Mouse (Mus musculus): ENCODE measurements around the gene B3glct. TPM values are rescaled to one million over a fixed set of nuclear protein-coding genes. Genes with fewer than 3 reads are reported as not detected.
A peak's percentile ranks its signal among the peaks of the same experiment; 100 is the strongest.

The B3glct gene
- polyA plus RNA-seq, 1 experiment, result 6.0 TPM

DNA sequence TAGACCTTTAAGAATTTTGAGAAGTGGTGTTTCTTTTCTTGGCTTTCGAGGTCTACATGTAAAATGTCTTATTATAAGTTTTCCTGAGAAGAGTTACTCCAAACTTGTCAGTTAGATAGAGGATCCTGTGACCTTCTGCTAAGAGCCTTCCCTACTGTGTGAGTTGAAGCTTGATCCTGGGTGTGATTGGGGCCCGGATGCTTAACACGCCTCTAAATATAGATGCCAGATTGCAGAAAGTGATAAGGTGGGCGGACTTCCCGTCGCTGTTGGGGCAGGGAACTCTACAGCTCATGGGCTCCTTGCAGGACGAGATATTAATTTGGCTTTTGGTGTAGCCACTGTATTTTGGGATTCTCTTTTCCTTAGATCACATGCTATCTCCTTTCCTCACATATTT is 98.0 kb downstream of the B3glct start:
- H3K27ac ChIP-seq (ENCODE audit: control insufficient read depth, insufficient read depth, low read depth, low read length, poor library complexity), result no peak overlapping the region
- TF ChIP-seq POLR2A (IDR thresholded peaks at IDR 0.05; ENCODE audit: borderline replicate concordance, control insufficient read depth, low read depth, low read length) (no peak), CTCF (IDR thresholded peaks at IDR 0.05; ENCODE audit: control insufficient read depth, insufficient read depth, low read length) (no peak)
- no peak overlapping the region for H3K4me3 ChIP-seq (replicated peaks; ENCODE audit: control insufficient read depth, low read depth, low read length)
- H3K4me1 ChIP-seq (ENCODE audit: control insufficient read depth, insufficient read depth, low read length), result no peaks in the 10 kb centered on the region
- WGBS, result 4% methylated on average over 7 of the region's 7 CpGs

DNA sequence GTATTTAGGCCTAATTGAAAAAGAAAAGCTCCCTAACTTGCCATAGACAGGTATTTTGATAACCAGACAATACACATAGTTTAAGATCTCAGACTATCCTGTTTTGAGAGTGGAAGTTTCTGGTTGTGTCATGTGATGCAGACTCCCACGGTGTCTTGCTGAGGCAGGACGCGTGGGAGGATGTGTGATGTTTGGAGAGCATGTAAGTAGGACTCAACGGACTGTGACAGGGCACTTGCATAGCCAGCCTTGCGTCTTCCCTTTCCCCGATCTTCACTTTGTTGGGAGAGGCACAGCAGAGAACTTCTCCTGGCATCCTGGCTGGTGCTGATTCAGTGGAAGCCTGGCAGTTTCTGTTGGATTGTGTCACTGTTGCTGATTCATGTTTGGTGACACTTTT is 101.7 kb downstream of the B3glct start:
- no peak for TF ChIP-seq POLR2A (IDR thresholded peaks at IDR 0.05; ENCODE audit: borderline replicate concordance, control insufficient read depth, low read depth, low read length)
- TF ChIP-seq CTCF (IDR thresholded peaks at IDR 0.05; ENCODE audit: control insufficient read depth, insufficient read depth, low read length), result no peak
- Histone ChIP-seq H3K4me1 (ENCODE audit: control insufficient read depth, insufficient read depth, low read length) (no peaks in the 10 kb centered on the region), H3K4me3 (replicated peaks; ENCODE audit: control insufficient read depth, low read depth, low read length) (no peak overlapping the region), H3K27ac (ENCODE audit: control insufficient read depth, insufficient read depth, low read depth, low read length, poor library complexity) (no peak overlapping the region)
- 90% methylated on average over 6 of the region's 6 CpGs for WGBS

DNA sequence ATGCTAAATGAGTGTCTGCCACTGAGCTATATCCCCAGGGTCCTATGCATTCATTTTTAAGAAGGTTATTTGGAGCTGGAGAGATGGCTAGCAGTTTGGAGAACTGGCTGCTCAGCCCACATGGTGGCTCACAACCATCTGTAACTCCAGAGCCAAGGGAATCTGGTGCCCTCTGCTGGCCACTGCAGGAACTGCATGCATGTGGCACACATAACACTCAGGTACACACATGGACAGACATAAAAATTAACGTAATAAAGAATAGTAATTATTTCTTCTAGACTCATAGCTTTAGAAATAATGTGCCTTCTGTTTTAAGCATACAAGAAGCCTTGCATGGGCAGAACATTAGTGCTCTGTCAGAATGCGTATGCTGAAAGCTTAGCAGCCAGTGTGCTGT is 102.4 kb downstream of the B3glct start:
- H3K4me3 ChIP-seq (replicated peaks; ENCODE audit: control insufficient read depth, low read depth, low read length), result no peak overlapping the region
- WGBS, result 88% methylated on average over 2 of the region's 2 CpGs
- no peak overlapping the region for H3K27ac ChIP-seq (ENCODE audit: control insufficient read depth, insufficient read depth, low read depth, low read length, poor library complexity)
- H3K4me1 ChIP-seq (ENCODE audit: control insufficient read depth, insufficient read depth, low read length), result no peaks in the 10 kb centered on the region
- peak; percentile 73 for TF ChIP-seq CTCF (IDR thresholded peaks at IDR 0.05; ENCODE audit: control insufficient read depth, insufficient read depth, low read length)
- no peak for TF ChIP-seq POLR2A (IDR thresholded peaks at IDR 0.05; ENCODE audit: borderline replicate concordance, control insufficient read depth, low read depth, low read length)

DNA sequence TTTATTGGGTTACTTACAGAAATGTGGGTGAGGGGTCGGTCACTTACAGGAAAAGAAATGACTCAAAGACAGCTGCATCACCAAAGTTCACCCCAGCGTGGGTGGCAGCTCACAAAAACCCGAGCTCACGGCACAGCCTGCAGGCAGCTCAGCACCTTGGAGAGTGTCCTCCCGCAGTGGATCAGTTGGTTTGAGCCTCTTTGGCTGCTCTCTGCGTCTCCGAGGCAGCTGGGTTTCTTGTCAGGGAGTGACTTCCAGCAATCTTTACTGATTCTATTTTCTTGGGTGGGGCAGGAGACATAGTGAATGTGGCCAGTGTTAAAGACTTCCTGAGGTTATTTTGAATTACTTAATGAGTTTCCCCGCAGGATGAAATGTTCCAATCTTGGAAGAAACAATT is 112.1 kb downstream of the B3glct start:
- 38% methylated on average over 8 of the region's 8 CpGs for WGBS
- no peak for TF ChIP-seq CTCF (IDR thresholded peaks at IDR 0.05; ENCODE audit: control insufficient read depth, insufficient read depth, low read length)
- no peak for TF ChIP-seq POLR2A (IDR thresholded peaks at IDR 0.05; ENCODE audit: borderline replicate concordance, control insufficient read depth, low read depth, low read length)
- H3K4me3 ChIP-seq (replicated peaks; ENCODE audit: control insufficient read depth, low read depth, low read length), result no peak overlapping the region
- H3K27ac ChIP-seq (ENCODE audit: control insufficient read depth, insufficient read depth, low read depth, low read length, poor library complexity), result no peak overlapping the region
- H3K4me1 ChIP-seq (ENCODE audit: control insufficient read depth, insufficient read depth, low read length), result no peaks in the 10 kb centered on the region

DNA sequence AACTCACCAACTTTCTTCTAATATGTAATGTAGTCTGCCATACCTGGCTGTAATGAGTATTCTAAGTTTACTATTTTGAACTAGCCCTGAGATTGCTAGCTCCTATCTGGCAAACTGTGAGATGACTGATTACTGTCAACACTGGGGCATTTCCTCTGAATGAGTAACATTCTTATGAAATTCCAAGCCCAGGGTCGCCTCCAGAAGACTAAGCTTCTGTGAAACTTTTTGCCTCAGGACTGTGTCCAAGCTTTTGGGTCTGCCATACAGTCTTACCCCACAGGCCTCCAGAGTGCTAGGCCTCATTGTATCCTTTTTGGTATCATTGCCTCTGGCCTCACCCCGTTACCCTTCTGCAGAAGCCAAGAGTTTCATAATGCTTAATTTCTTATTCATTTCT is 132.0 kb downstream of the B3glct start:
- Histone ChIP-seq H3K4me1 (ENCODE audit: control insufficient read depth, insufficient read depth, low read length) (no peaks in the 10 kb centered on the region), H3K4me3 (replicated peaks; ENCODE audit: control insufficient read depth, low read depth, low read length) (no peak overlapping the region), H3K27ac (ENCODE audit: control insufficient read depth, insufficient read depth, low read depth, low read length, poor library complexity) (no peak overlapping the region)
- WGBS, result 60% methylated on average over 2 of the region's 2 CpGs
- TF ChIP-seq POLR2A (IDR thresholded peaks at IDR 0.05; ENCODE audit: borderline replicate concordance, control insufficient read depth, low read depth, low read length) (no peak), CTCF (IDR thresholded peaks at IDR 0.05; ENCODE audit: control insufficient read depth, insufficient read depth, low read length) (no peak)

DNA sequence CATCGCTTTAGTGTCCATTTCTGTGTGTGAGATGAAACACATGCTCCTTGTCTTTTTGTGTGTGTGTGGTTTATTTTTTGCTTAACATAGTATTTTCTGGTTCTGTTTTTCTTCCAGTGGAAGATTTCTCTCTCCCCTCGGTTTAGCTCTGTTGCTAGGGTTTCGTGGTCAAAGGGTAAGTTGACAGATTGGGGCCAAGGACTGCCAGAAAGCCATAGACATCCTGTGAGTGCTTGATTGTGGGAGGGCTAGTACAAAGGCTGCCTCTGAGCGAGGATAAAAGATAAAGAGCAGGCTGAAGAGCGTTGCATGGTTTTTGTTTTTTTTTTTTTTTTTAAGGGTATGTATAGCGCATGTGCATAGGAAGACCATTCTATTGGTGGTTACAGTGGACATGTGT is 133.8 kb downstream of the B3glct start:
- Histone ChIP-seq H3K27ac (ENCODE audit: control insufficient read depth, insufficient read depth, low read depth, low read length, poor library complexity) (no peak overlapping the region), H3K4me3 (replicated peaks; ENCODE audit: control insufficient read depth, low read depth, low read length) (no peak overlapping the region), H3K4me1 (ENCODE audit: control insufficient read depth, insufficient read depth, low read length) (no peaks in the 10 kb centered on the region)
- 40% methylated on average over 6 of the region's 6 CpGs for WGBS
- TF ChIP-seq CTCF (IDR thresholded peaks at IDR 0.05; ENCODE audit: control insufficient read depth, insufficient read depth, low read length), result no peak
- TF ChIP-seq POLR2A (IDR thresholded peaks at IDR 0.05; ENCODE audit: borderline replicate concordance, control insufficient read depth, low read depth, low read length), result no peak

Other genes starting within 250 kb of the B3glct start
- gene Tex26, start 238.6 kb upstream of the B3glct start, polyA plus RNA-seq (2011; ENCODE audit: insufficient read depth, insufficient read length, low replicate concordance, missing spikeins), result not detected in 2 replicates
- gene Wdr95, start 149.6 kb upstream of the B3glct start, polyA plus RNA-seq (2011; ENCODE audit: insufficient read depth, insufficient read length, low replicate concordance, missing spikeins), result 1.9 TPM in 1 of 2 replicates, not detected in the other
- gene Hsph1, start 41.9 kb upstream of the B3glct start, polyA plus RNA-seq (2011; ENCODE audit: insufficient read depth, insufficient read length, low replicate concordance, missing spikeins), result 19.9 and 27.3 TPM in 2 replicates

All from bone marrow, adult 2 months (tissue).